Mouse (Mus musculus) liver, postnatal 0 days (tissue): ENCODE data around the gene Tnik. TPM values are rescaled to one million over a fixed set of nuclear protein-coding genes. Genes with fewer than 3 reads are reported as not detected.

Experiments used
- ATAC-seq: fragments of 200-750 bp; cut with Nextera tagmentation; 2 replicates; pipeline ENCODE4 v1.8.0; 2017; ENCODE audit warnings: mild to moderate bottlenecking, moderate library complexity
- DNase-seq: peaks from one replicate; pipeline ENCODE4 v3.0.0-alpha.2; 2016
- H3K27ac ChIP-seq: fragments of 300-500 bp; sonication (generic); 2 replicates; pipeline ENCODE4 v1.5.1; 2014; ENCODE audit warnings: antibody characterized with exemption, moderate library complexity, mild to moderate bottlenecking, low read depth
- H3K27me3 ChIP-seq: fragments of 300-500 bp; sonication (generic); 2 replicates; pipeline ENCODE4 v1.6.1; 2014; ENCODE audit warnings: low read length, control low read depth, mixed read lengths; ENCODE audit not compliant: insufficient read depth
- H3K36me3 ChIP-seq: fragments of 300-500 bp; sonication (generic); replicated peaks from 2 replicates; pipeline ENCODE4 v1.6.1; 2014; ENCODE audit warnings: mild to moderate bottlenecking, control low read depth, low read length, moderate library complexity, mixed read lengths; ENCODE audit not compliant: insufficient read depth
- H3K4me1 ChIP-seq: fragments of 300-500 bp; sonication (generic); 2 replicates; pipeline ENCODE4 v1.6.1; 2014; ENCODE audit warnings: antibody characterized with exemption, mild to moderate bottlenecking, control low read depth; ENCODE audit not compliant: insufficient read depth
- H3K4me2 ChIP-seq: fragments of 300-500 bp; sonication (generic); 2 replicates; pipeline ENCODE4 v1.6.1; 2014; ENCODE audit warnings: low read depth, mild to moderate bottlenecking, low read length, moderate library complexity, mixed read lengths
- H3K4me3 ChIP-seq: fragments of 300-500 bp; sonication (generic); 2 replicates; pipeline ENCODE4 v1.5.1; 2014; ENCODE audit warnings: low read depth, low read length
- H3K9ac ChIP-seq: fragments of 300-500 bp; sonication (generic); replicated peaks from 2 replicates; pipeline ENCODE4 v1.6.1; 2014; ENCODE audit warnings: mild to moderate bottlenecking, moderate library complexity
- H3K9me3 ChIP-seq: fragments of 300-500 bp; sonication (generic); 2 replicates; pipeline ENCODE4 v1.6.1; 2016; ENCODE audit warnings: mild to moderate bottlenecking, control low read depth, low read length, mixed read lengths
- CTCF ChIP-seq: sonication (generic); IDR thresholded peaks from 2 replicates; pipeline ENCODE4 v1.5.1; 2016; ENCODE audit warnings: antibody characterized with exemption, low read depth
- EP300 ChIP-seq: IDR thresholded peaks from 2 replicates; pipeline ENCODE4 v1.6.1; 2016; ENCODE audit warnings: antibody characterized with exemption, low read depth, mild to moderate bottlenecking
- WGBS: fragments of 180-500 bp; shearing (Covaris S2); extraction: QIAGEN DNeasy Blood & Tissue Kit; methylation state at CpG from one replicate; pipeline ENCODE4 v1.1.7; 2014; ENCODE audit not compliant: insufficient replicate concordance; 5-methylcytosine and 5-hydroxymethylcytosine counted together
- polyA plus RNA-seq: library from polyadenylated mRNA; unstranded; fragments of >200 nt; fragmentation: Nextera tagmentation; extraction: Ambion mirVana; gene quantifications from 2 replicates; pipeline ENCODE4 v1.2.1, GENCODE M21; 2015

Tnik gene
- polyA plus RNA-seq, 1 experiment from 2014 or later = 1.0 TPM

- no peak overlapping the region for H3K4me2 ChIP-seq
- 71% methylated on average over 5 of the region's 5 CpGs for WGBS
- no peaks in the 10 kb centered on the region for H3K9me3 ChIP-seq
- H3K4me1 ChIP-seq = no peaks in the 10 kb centered on the region
- H3K36me3 ChIP-seq = no peaks in the 10 kb centered on the region
- ATAC-seq (no peak), DNase-seq (no peak)
- H3K27ac ChIP-seq = no peak overlapping the region
- TF ChIP-seq EP300 = no peak
- TF ChIP-seq CTCF = no peak
- H3K9ac ChIP-seq = no peak overlapping the region
- H3K4me3 ChIP-seq = no peak overlapping the region
- no peaks in the 10 kb centered on the region for H3K27me3 ChIP-seq
Observed at GRCm38 (mm10) chr3:28368746-28369145, 105.7 kb downstream of the Tnik start.

- H3K4me2 ChIP-seq = no peak overlapping the region
- no peak overlapping the region for H3K27ac ChIP-seq
- DNase-seq (no peak), ATAC-seq (no peak)
- H3K9me3 ChIP-seq = no peaks in the 10 kb centered on the region
- 75% methylated on average over 1 of the region's 1 CpGs for WGBS
- H3K36me3 ChIP-seq = no peaks in the 10 kb centered on the region
- H3K9ac ChIP-seq = no peak overlapping the region
- no peaks in the 10 kb centered on the region for H3K27me3 ChIP-seq
- no peak overlapping the region for H3K4me3 ChIP-seq
- H3K4me1 ChIP-seq = no peaks in the 10 kb centered on the region
- no peak for TF ChIP-seq EP300
- no peak for TF ChIP-seq CTCF
Observed at GRCm38 (mm10) chr3:28369266-28369665, 106.3 kb downstream of the Tnik start.

GRCm38 (mm10) chr3:28369698-28370097 lies 106.7 kb downstream of the Tnik start:
- no peaks in the 10 kb centered on the region for H3K27me3 ChIP-seq
- DNase-seq (no peak), ATAC-seq (no peak)
- H3K36me3 ChIP-seq = no peaks in the 10 kb centered on the region
- H3K27ac ChIP-seq = no peak overlapping the region
- no peak overlapping the region for H3K4me3 ChIP-seq
- no peak overlapping the region for H3K9ac ChIP-seq
- WGBS = 56% methylated on average over 5 of the region's 5 CpGs
- H3K4me1 ChIP-seq = no peaks in the 10 kb centered on the region
- TF ChIP-seq CTCF (no peak), EP300 (no peak)
- H3K4me2 ChIP-seq = no peak overlapping the region
- no peaks in the 10 kb centered on the region for H3K9me3 ChIP-seq

- H3K9ac ChIP-seq = no peak overlapping the region
- no peaks in the 10 kb centered on the region for H3K9me3 ChIP-seq
- 73% methylated on average over 1 of the region's 1 CpGs for WGBS
- no peak for ATAC-seq
- H3K4me3 ChIP-seq = no peak overlapping the region
- H3K27ac ChIP-seq = no peak overlapping the region
- no peak for DNase-seq
- H3K36me3 ChIP-seq = no peaks in the 10 kb centered on the region
- no peak overlapping the region for H3K4me2 ChIP-seq
- no peaks in the 10 kb centered on the region for H3K27me3 ChIP-seq
- TF ChIP-seq CTCF (no peak), EP300 (no peak)
- no peaks in the 10 kb centered on the region for H3K4me1 ChIP-seq
Observed at GRCm38 (mm10) chr3:28371583-28371982, 108.6 kb downstream of the Tnik start.

- Histone ChIP-seq H3K4me2 (no peak overlapping the region), H3K27ac (no peak overlapping the region), H3K9me3 (no peaks in the 10 kb centered on the region), H3K9ac (no peak overlapping the region), H3K36me3 (no peaks in the 10 kb centered on the region), H3K4me1 (no peaks in the 10 kb centered on the region), H3K4me3 (no peak overlapping the region), H3K27me3 (no peaks in the 10 kb centered on the region)
- 91% methylated on average over 2 of the region's 2 CpGs for WGBS
- ATAC-seq (no peak), DNase-seq (no peak)
- TF ChIP-seq CTCF = no peak
- no peak for TF ChIP-seq EP300
Observed at GRCm38 (mm10) chr3:28372459-28372858, 109.4 kb downstream of the Tnik start.

- no peak overlapping the region for H3K4me3 ChIP-seq
- ATAC-seq (no peak), DNase-seq (no peak)
- no peak overlapping the region for H3K4me2 ChIP-seq
- no peaks in the 10 kb centered on the region for H3K36me3 ChIP-seq
- no peak overlapping the region for H3K9ac ChIP-seq
- TF ChIP-seq CTCF (no peak), EP300 (no peak)
- H3K27me3 ChIP-seq = no peaks in the 10 kb centered on the region
- H3K9me3 ChIP-seq = no peaks in the 10 kb centered on the region
- WGBS = 73% methylated on average over 6 of the region's 6 CpGs
- no peaks in the 10 kb centered on the region for H3K4me1 ChIP-seq
- no peak overlapping the region for H3K27ac ChIP-seq
Observed at GRCm38 (mm10) chr3:28374738-28375510, 111.9 kb downstream of the Tnik start.
